Mouse (Mus musculus): ENCODE measurements around the gene Slc39a11. TPM values are rescaled to one million over a fixed set of nuclear protein-coding genes. Genes with fewer than 3 reads are reported as not detected.

The Slc39a11 gene
- polyA plus RNA-seq, 2 experiments: 5.1 to 10.2 TPM

DNA sequence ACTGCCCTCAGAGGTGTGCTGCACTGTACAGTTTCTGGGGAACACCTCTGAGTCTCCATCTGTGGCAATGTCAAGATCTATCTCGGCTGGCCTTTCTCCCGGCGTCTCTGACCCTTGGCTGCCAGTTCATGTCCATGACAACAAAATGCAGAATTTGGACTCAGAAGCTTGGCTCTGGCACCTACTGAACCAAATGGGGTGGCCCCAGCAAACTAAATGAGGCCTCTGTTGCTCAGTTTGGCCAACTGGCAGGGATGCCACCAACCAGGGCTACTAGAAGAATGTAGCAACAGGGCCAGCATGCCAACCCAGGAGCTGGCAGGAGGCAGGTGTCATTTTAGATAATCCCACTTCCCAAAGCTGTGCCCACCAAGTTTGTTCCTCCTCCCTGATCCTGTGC is 121.5 kb downstream of the Slc39a11 start:
- DNase-seq (ENCODE audit: low read depth in 3 of 3, low spot score in 3 of 3) (no peak), ATAC-seq (ENCODE audit: insufficient read depth) (no peak)
- TF ChIP-seq EP300 (IDR thresholded peaks at IDR 0.05; ENCODE audit: low read depth) (no peak), CTCF (IDR thresholded peaks at IDR 0.05; ENCODE audit: low read depth) (no peak)
- WGBS (ENCODE audit: insufficient replicate concordance): 81% methylated on average over 3 of the region's 3 CpGs
- Histone ChIP-seq H3K4me2 (ENCODE audit: low read depth) (no peak overlapping the region), H3K4me1 (replicated peaks; ENCODE audit: control insufficient read depth in 2 of 2, insufficient read depth in 2 of 2, low read length in 1 of 2) (peaks cover 0 to 2% of the 10 kb centered on the region in 2 experiments; a peak in 1 of 4 replicates), H3K27ac (no peak overlapping the region), H3K4me3 (ENCODE audit: insufficient read depth in 1 of 2, low read depth in 2 of 2, low read length in 2 of 2) (no peak overlapping the region), H3K36me3 (replicated peaks; ENCODE audit: control insufficient read depth, insufficient read depth, low read depth) (no peaks in the 10 kb centered on the region), H3K9me3 (ENCODE audit: control insufficient read depth, low read length) (no peaks in the 10 kb centered on the region), H3K9ac (replicated peaks) (no peak overlapping the region), H3K27me3 (ENCODE audit: control insufficient read depth, insufficient read depth, low read length) (no peaks in the 10 kb centered on the region)

- WGBS (ENCODE audit: insufficient replicate concordance): 70% methylated on average over 18 of the region's 18 CpGs
- H3K27me3 ChIP-seq (ENCODE audit: control insufficient read depth, insufficient read depth, low read length): no peaks in the 10 kb centered on the region
- no peaks in the 10 kb centered on the region for H3K9me3 ChIP-seq (ENCODE audit: control insufficient read depth, low read length)
- TF ChIP-seq EP300 (IDR thresholded peaks at IDR 0.05; ENCODE audit: low read depth): no peak
- TF ChIP-seq CTCF (IDR thresholded peaks at IDR 0.05; ENCODE audit: low read depth): no peak
- ATAC-seq (ENCODE audit: insufficient read depth): no peak
- H3K27ac ChIP-seq: no peak overlapping the region
- no peak overlapping the region for H3K9ac ChIP-seq (replicated peaks)
- no peak overlapping the region for H3K4me2 ChIP-seq (ENCODE audit: low read depth)
- no peaks in the 10 kb centered on the region for H3K36me3 ChIP-seq (replicated peaks; ENCODE audit: control insufficient read depth, insufficient read depth, low read depth)
- DNase-seq (ENCODE audit: low read depth in 3 of 3, low spot score in 3 of 3): no peak
- H3K4me3 ChIP-seq (ENCODE audit: insufficient read depth in 1 of 2, low read depth in 2 of 2, low read length in 2 of 2): no peak overlapping the region
- H3K4me1 ChIP-seq (replicated peaks; ENCODE audit: control insufficient read depth in 2 of 2, insufficient read depth in 2 of 2, low read length in 1 of 2): no peaks in the 10 kb centered on the region
Measured at GRCm38 (mm10) chr11:113525731-113526130, 124.1 kb downstream of the Slc39a11 start.

DNA sequence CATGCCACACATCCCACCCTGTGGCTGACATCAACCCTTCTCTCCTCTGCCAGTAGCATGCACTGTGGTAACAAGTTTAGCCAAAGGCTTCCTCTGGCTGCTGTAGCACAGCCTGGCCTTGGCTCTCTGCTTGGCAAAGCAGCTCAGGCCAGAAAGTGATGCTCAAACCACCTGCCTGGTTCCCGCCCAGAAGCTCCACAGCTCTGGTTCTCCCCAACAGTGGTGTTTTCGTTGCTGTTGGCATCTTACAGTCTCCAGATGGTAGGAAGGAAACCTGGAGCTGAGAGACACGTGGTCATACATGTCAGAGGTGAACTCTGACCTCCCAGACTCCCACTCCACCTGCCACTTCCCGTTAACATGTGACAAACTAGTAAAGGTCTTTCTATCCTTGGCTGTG is 127.2 kb downstream of the Slc39a11 start:
- H3K4me2 ChIP-seq (ENCODE audit: low read depth): no peak overlapping the region
- no peaks in the 10 kb centered on the region for H3K9me3 ChIP-seq (ENCODE audit: control insufficient read depth, low read length)
- TF ChIP-seq EP300 (IDR thresholded peaks at IDR 0.05; ENCODE audit: low read depth): no peak
- H3K4me3 ChIP-seq (ENCODE audit: insufficient read depth in 1 of 2, low read depth in 2 of 2, low read length in 2 of 2): no peak overlapping the region
- H3K27me3 ChIP-seq (ENCODE audit: control insufficient read depth, insufficient read depth, low read length): no peaks in the 10 kb centered on the region
- DNase-seq (ENCODE audit: low read depth in 3 of 3, low spot score in 3 of 3) (no peak), ATAC-seq (ENCODE audit: insufficient read depth) (no peak)
- no peak overlapping the region for H3K9ac ChIP-seq (replicated peaks)
- H3K4me1 ChIP-seq (replicated peaks; ENCODE audit: control insufficient read depth in 2 of 2, insufficient read depth in 2 of 2, low read length in 1 of 2): 0 out of 4 replicates have a peak, but pooled peaks cover 0 to 2% of the 10 kb centered on the region in 2 experiments
- WGBS (ENCODE audit: insufficient replicate concordance): 73% methylated on average over 4 of the region's 4 CpGs
- no peak overlapping the region for H3K27ac ChIP-seq
- no peaks in the 10 kb centered on the region for H3K36me3 ChIP-seq (replicated peaks; ENCODE audit: control insufficient read depth, insufficient read depth, low read depth)

- H3K9ac ChIP-seq (replicated peaks): no peak overlapping the region
- no peaks in the 10 kb centered on the region for H3K9me3 ChIP-seq (ENCODE audit: control insufficient read depth, low read length)
- H3K4me3 ChIP-seq (ENCODE audit: insufficient read depth in 1 of 2, low read depth in 2 of 2, low read length in 2 of 2): no peak overlapping the region
- H3K27ac ChIP-seq: no peak overlapping the region
- 77% methylated on average over 20 of the region's 20 CpGs for WGBS (ENCODE audit: insufficient replicate concordance)
- ATAC-seq (ENCODE audit: insufficient read depth): no peak
- H3K4me1 ChIP-seq (replicated peaks; ENCODE audit: control insufficient read depth in 2 of 2, insufficient read depth in 2 of 2, low read length in 1 of 2): 0 out of 4 replicates have a peak, but pooled peaks cover 0 to 2% of the 10 kb centered on the region in 2 experiments
- DNase-seq (ENCODE audit: low read depth in 3 of 3, low spot score in 3 of 3): no peak
- no peaks in the 10 kb centered on the region for H3K36me3 ChIP-seq (replicated peaks; ENCODE audit: control insufficient read depth, insufficient read depth, low read depth)
- TF ChIP-seq EP300 (IDR thresholded peaks at IDR 0.05; ENCODE audit: low read depth): no peak
- TF ChIP-seq CTCF (IDR thresholded peaks at IDR 0.05; ENCODE audit: low read depth): no peak
- no peak overlapping the region for H3K4me2 ChIP-seq (ENCODE audit: low read depth)
- H3K27me3 ChIP-seq (ENCODE audit: control insufficient read depth, insufficient read depth, low read length): no peaks in the 10 kb centered on the region
Measured at GRCm38 (mm10) chr11:113521469-113522190, 128.2 kb downstream of the Slc39a11 start.

GRCm38 (mm10) chr11:113520851-113521461 is 128.9 kb downstream of the Slc39a11 start:
- TF ChIP-seq CTCF (IDR thresholded peaks at IDR 0.05; ENCODE audit: low read depth) (no peak), EP300 (IDR thresholded peaks at IDR 0.05; ENCODE audit: low read depth) (no peak)
- Histone ChIP-seq H3K27me3 (ENCODE audit: control insufficient read depth, insufficient read depth, low read length) (no peaks in the 10 kb centered on the region), H3K9ac (replicated peaks) (no peak overlapping the region), H3K27ac (no peak overlapping the region), H3K36me3 (replicated peaks; ENCODE audit: control insufficient read depth, insufficient read depth, low read depth) (no peaks in the 10 kb centered on the region), H3K9me3 (ENCODE audit: control insufficient read depth, low read length) (no peaks in the 10 kb centered on the region), H3K4me2 (ENCODE audit: low read depth) (no peak overlapping the region), H3K4me3 (ENCODE audit: insufficient read depth in 1 of 2, low read depth in 2 of 2, low read length in 2 of 2) (no peak overlapping the region), H3K4me1 (replicated peaks; ENCODE audit: control insufficient read depth in 2 of 2, insufficient read depth in 2 of 2, low read length in 1 of 2) (0 out of 4 replicates have a peak, but pooled peaks cover 0 to 2% of the 10 kb centered on the region in 2 experiments)
- 76% methylated on average over 17 of the region's 17 CpGs for WGBS (ENCODE audit: insufficient replicate concordance)
- no peak for DNase-seq (ENCODE audit: low read depth in 3 of 3, low spot score in 3 of 3)
- no peak for ATAC-seq (ENCODE audit: insufficient read depth)
